ENCODE assay signal across 11 mouse cellular contexts in genomic region chr2:74964980-74965379, GRCm38 (mm10).
DNase-seq lines count a peak whose midpoint lies in the region; ATAC-seq and TF ChIP-seq lines count a peak whose summit lies in the region.
"Had no signal": no experiment of that assay in that cellular context is flagged by ENCODE, and none has a peak within 500 bp of the region (broad histone marks: within the 10 kb centered on the region; RNA-seq: fewer than 3 reads in every experiment).

No protein-coding gene starts in this region.

- no peak overlapping the region for H3K27ac ChIP-seq in forebrain, embryonic 12.5 days
- H3K27ac ChIP-seq in forebrain, embryonic 10.5 days: no peak overlapping the region
- 0 out of 2 replicates have a peak overlapping the region, but pooled peaks have one; percentile 51 for H3K27ac ChIP-seq in kidney, embryonic 14.5 days (ENCODE audit: low read depth, low read length)
- H3K27ac ChIP-seq in kidney, adult 2 months (ENCODE audit: insufficient read depth, low read depth, low read length): no peak overlapping the region
- no peak overlapping the region for H3K27ac ChIP-seq in embryonic facial prominence, embryonic 14.5 days (replicated peaks; ENCODE audit: low read depth, low read length)
- H3K27ac ChIP-seq in midbrain, embryonic 14.5 days (replicated peaks; ENCODE audit: low read depth, low read length): no peak overlapping the region
- H3K27ac ChIP-seq: embryonic facial prominence, embryonic 12.5 days; limb, embryonic 12.5 days had no signal

- TF ChIP-seq CTCF in kidney, adult 2 months (conservative IDR thresholded peaks at IDR 0.05; ENCODE audit: insufficient read depth, insufficient read length, low read depth, low read length): no peak

- no peak overlapping the region for H3K9ac ChIP-seq in forebrain, embryonic 12.5 days
- no peak overlapping the region for H3K9ac ChIP-seq in kidney, embryonic 14.5 days (ENCODE audit: low read depth, low read length)
- H3K9ac ChIP-seq in embryonic facial prominence, embryonic 14.5 days (ENCODE audit: low read depth, low read length): no peak overlapping the region
- H3K9ac ChIP-seq in midbrain, embryonic 14.5 days (replicated peaks; ENCODE audit: low read length): no peak overlapping the region
- H3K9ac ChIP-seq: embryonic facial prominence, embryonic 12.5 days; limb, embryonic 12.5 days had no signal

- H3K27me3 ChIP-seq in forebrain, embryonic 12.5 days: peaks cover 12% of the 10 kb centered on the region; the same call in 1 of the 2 replicates
- peaks cover 56% of the 10 kb centered on the region for H3K27me3 ChIP-seq in forebrain, embryonic 10.5 days (ENCODE audit: poor library complexity, severe bottlenecking)
- H3K27me3 ChIP-seq in kidney, embryonic 14.5 days (ENCODE audit: control insufficient read depth, insufficient read depth, low read length): no peaks in the 10 kb centered on the region
- no peaks in the 10 kb centered on the region for H3K27me3 ChIP-seq in kidney, adult 2 months (replicated peaks; ENCODE audit: control insufficient read depth, insufficient read depth, low read length)
- H3K27me3 ChIP-seq in embryonic facial prominence, embryonic 14.5 days (replicated peaks; ENCODE audit: control insufficient read depth, insufficient read depth, low read length): peaks cover 5% of the 10 kb centered on the region; the same call in 1 of the 2 replicates
- H3K27me3 ChIP-seq in midbrain, embryonic 14.5 days (ENCODE audit: control insufficient read depth, insufficient read depth, low read length): no peaks in the 10 kb centered on the region

- H3K9me3 ChIP-seq in forebrain, embryonic 12.5 days: no peaks in the 10 kb centered on the region
- no peaks in the 10 kb centered on the region for H3K9me3 ChIP-seq in forebrain, embryonic 10.5 days
- no peaks in the 10 kb centered on the region for H3K9me3 ChIP-seq in kidney, embryonic 14.5 days (ENCODE audit: control insufficient read depth, low read length)
- H3K9me3 ChIP-seq in embryonic facial prominence, embryonic 14.5 days (ENCODE audit: control insufficient read depth, low read length): no peaks in the 10 kb centered on the region
- no peaks in the 10 kb centered on the region for H3K9me3 ChIP-seq in midbrain, embryonic 14.5 days (ENCODE audit: control insufficient read depth, low read length)
- H3K9me3 ChIP-seq: embryonic facial prominence, embryonic 12.5 days; heart, embryonic 10.5 days; limb, embryonic 12.5 days had no signal

- 47% methylated on average over 3 of the region's 3 CpGs for WGBS in forebrain, embryonic 12.5 days
- WGBS in forebrain, embryonic 10.5 days: 52% methylated on average over 3 of the region's 3 CpGs
- WGBS in kidney, embryonic 14.5 days: 38% methylated on average over 3 of the region's 3 CpGs
- 34% methylated on average over 3 of the region's 3 CpGs for WGBS in kidney, adult 2 months
- WGBS in embryonic facial prominence, embryonic 14.5 days: 41% methylated on average over 3 of the region's 3 CpGs
- 32% methylated on average over 3 of the region's 3 CpGs for WGBS in midbrain, embryonic 14.5 days

- no peaks in the 10 kb centered on the region for H3K36me3 ChIP-seq in forebrain, embryonic 12.5 days (replicated peaks)
- H3K36me3 ChIP-seq in forebrain, embryonic 10.5 days (replicated peaks): no peaks in the 10 kb centered on the region
- H3K36me3 ChIP-seq in kidney, embryonic 14.5 days (ENCODE audit: control insufficient read depth, insufficient read depth, low read length): no peaks in the 10 kb centered on the region
- no peaks in the 10 kb centered on the region for H3K36me3 ChIP-seq in kidney, adult 2 months (ENCODE audit: control insufficient read depth, insufficient read depth, low read length)
- no peaks in the 10 kb centered on the region for H3K36me3 ChIP-seq in embryonic facial prominence, embryonic 14.5 days (ENCODE audit: control insufficient read depth, insufficient read depth, low read length)
- H3K36me3 ChIP-seq in midbrain, embryonic 14.5 days (ENCODE audit: control insufficient read depth, insufficient read depth, low read length): no peaks in the 10 kb centered on the region
- H3K36me3 ChIP-seq: embryonic facial prominence, embryonic 12.5 days; heart, embryonic 10.5 days; limb, embryonic 12.5 days had no signal

- TF ChIP-seq POLR2A in kidney, adult 2 months (IDR thresholded peaks at IDR 0.05; ENCODE audit: low read depth, low read length): no peak

- DNase-seq in forebrain, embryonic 10.5 days (ENCODE audit: extremely low spot score, low spot score): no peak
- no peak for DNase-seq in kidney, adult 2 months
- DNase-seq in embryonic facial prominence, embryonic 14.5 days (ENCODE audit: low spot score): no peak
- DNase-seq in midbrain, embryonic 14.5 days: no peak
- no peak for DNase-seq in cerebellum, adult 9-11 months
- DNase-seq in left cerebral cortex, postnatal 25 days (ENCODE audit: low spot score in 2 of 2): no peak

- H3K4me1 ChIP-seq in forebrain, embryonic 12.5 days: peaks cover 6% of the 10 kb centered on the region; the same call in 1 of the 2 replicates
- H3K4me1 ChIP-seq in forebrain, embryonic 10.5 days: peaks cover 9% of the 10 kb centered on the region
- H3K4me1 ChIP-seq in kidney, embryonic 14.5 days (ENCODE audit: control insufficient read depth, insufficient read depth, low read length): 0 out of 2 replicates have a peak, but pooled peaks cover 3% of the 10 kb centered on the region
- H3K4me1 ChIP-seq in kidney, adult 2 months (ENCODE audit: control insufficient read depth, insufficient read depth, low read length): no peaks in the 10 kb centered on the region
- H3K4me1 ChIP-seq in embryonic facial prominence, embryonic 14.5 days (ENCODE audit: control insufficient read depth, insufficient read depth, low read length): peaks cover 7% of the 10 kb centered on the region
- peaks cover 9% of the 10 kb centered on the region for H3K4me1 ChIP-seq in midbrain, embryonic 14.5 days (ENCODE audit: control insufficient read depth, insufficient read depth, low read length)

- ATAC-seq in forebrain, embryonic 12.5 days (ENCODE audit: low FRiP score): no peak
- no peak for ATAC-seq in kidney, embryonic 14.5 days (ENCODE audit: low FRiP score, low TSS enrichment)
- ATAC-seq in embryonic facial prominence, embryonic 14.5 days (ENCODE audit: low read depth): no peak
- ATAC-seq in midbrain, embryonic 14.5 days (ENCODE audit: low FRiP score, low TSS enrichment): no peak

- peak overlapping the region; percentile 39; the same call in 1 of the 2 replicates for H3K4me2 ChIP-seq in forebrain, embryonic 12.5 days
- no peak overlapping the region; the same call in 1 of the 2 replicates for H3K4me2 ChIP-seq in kidney, embryonic 14.5 days (replicated peaks; ENCODE audit: low read depth, low read length)
- H3K4me2 ChIP-seq in embryonic facial prominence, embryonic 14.5 days (ENCODE audit: low read depth, low read length): peak overlapping the region; percentile 21; the same call in 1 of the 2 replicates
- peak overlapping the region; percentile 42 for H3K4me2 ChIP-seq in midbrain, embryonic 14.5 days (ENCODE audit: low read length)

- no peak overlapping the region for H3K4me3 ChIP-seq in forebrain, embryonic 12.5 days (replicated peaks)
- no peak overlapping the region for H3K4me3 ChIP-seq in forebrain, embryonic 10.5 days
- H3K4me3 ChIP-seq in kidney, embryonic 14.5 days (ENCODE audit: low read length): no peak overlapping the region
- no peak overlapping the region for H3K4me3 ChIP-seq in kidney, adult 2 months (ENCODE audit: insufficient read depth, low read depth, low read length)
- no peak overlapping the region for H3K4me3 ChIP-seq in embryonic facial prominence, embryonic 14.5 days (ENCODE audit: low read depth, low read length)
- no peak overlapping the region for H3K4me3 ChIP-seq in midbrain, embryonic 14.5 days (replicated peaks; ENCODE audit: low read depth, low read length)
- H3K4me3 ChIP-seq: embryonic facial prominence, embryonic 12.5 days; limb, embryonic 12.5 days had no signal

- intact Hi-C loops in left cerebral cortex, postnatal 25 days (cut with DNase I): loop anchor here (1.0 to 10.0 kb wide), 3 partner anchors 250 to 350 kb away; partner anchors contain the start of gene Hoxd8
